Mouse (Mus musculus): ENCODE measurements around the gene Adgrl2.
A peak's percentile ranks its signal among the peaks of the same experiment; 100 is the strongest.

The Adgrl2 gene

GRCm38 (mm10) chr3:148885184-148885583 is 105.2 kb downstream of the Adgrl2 start:
- DNase-seq (ENCODE audit: low spot score in 2 of 2): no peak

DNA sequence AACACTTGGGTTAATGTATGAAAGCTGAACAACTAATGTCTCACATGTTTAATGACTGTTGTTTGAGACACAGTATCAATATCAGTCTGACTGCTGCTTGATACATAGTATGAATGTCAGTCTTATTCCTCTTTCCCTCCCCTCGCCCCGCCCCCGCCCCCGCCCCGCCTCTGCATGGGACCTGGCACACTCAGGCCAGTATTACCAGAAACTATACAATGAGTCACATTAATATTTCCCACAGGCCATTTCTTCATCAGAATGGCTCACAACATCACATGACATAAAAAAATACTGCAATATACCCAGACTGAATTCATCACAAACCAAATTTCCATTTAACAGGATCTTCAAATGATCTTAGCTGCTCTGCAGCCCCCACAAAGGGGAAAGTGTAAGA is 108.9 kb downstream of the Adgrl2 start:
- DNase-seq (ENCODE audit: low spot score in 2 of 2): no peak

DNA sequence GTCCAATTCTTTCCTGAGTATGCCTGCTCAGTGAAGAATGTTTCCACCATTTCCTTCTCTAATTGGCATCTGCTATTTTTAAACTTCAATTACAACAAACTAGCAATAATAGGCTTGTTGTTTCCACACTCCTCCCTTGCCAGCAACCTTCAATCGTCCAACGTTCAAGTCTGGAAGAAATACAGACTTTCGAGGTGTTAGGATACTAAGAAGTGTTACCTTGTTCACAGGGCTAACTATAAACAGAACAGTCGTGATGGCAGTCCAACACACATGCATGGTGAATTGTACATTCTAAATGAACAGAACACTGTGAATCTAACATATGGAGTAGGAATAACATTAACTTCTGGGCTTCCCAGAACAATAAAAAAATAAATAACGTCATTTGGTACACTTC is 117.8 kb downstream of the Adgrl2 start:
- DNase-seq (ENCODE audit: low spot score in 2 of 2): no peak

DNA sequence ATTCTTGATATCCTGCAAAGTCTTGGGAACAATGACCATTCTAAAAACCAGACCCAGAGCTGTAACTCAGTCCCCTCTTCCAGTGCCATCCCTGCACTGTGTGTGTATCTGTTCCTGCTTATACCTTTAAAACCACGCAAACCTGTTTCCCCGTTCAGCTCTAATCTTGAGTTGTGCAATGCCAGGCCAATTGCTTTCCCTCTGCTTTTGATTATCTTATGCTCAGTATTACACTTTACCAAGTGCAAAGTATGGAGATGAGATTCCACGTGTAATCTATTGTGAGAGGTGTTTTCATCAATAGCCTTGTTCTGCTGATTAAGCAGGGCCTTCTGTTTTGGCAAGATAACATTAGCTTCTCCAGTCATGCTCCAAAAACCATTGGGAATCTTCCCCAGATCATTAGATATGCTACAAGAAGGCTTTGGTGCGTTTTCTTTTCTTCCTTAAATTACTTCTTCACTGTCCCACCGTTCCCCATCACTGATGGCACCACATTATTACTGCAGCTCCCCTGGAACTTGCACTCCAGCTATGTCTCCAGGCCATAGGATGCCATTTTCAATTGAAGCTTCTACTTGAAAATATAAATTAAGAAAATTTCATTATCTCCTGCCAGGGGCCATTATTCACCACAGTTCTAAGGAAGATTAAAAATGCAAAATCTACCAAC is 118.4 kb downstream of the Adgrl2 start:
- no peak for DNase-seq (ENCODE audit: low spot score in 2 of 2)

DNA sequence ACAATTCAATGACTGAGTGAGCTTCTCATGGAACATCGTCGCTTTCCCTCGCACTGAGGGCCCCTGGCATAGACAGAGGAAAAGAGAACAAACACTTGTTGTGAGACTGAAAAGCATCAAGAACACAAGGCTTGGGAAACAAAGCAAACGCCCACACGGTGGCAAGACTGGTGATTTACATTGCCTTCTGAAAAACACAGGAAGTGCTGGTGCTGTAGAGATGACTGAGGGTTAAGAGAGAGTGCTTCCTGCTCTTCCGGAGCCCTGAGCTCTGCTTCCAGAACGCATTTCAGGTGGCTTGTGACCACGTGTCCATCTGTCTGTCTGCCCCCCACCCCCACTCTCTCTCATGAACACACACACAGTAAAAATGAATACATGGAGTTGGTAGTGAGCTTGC is 122.7 kb downstream of the Adgrl2 start:
- DNase-seq (ENCODE audit: low spot score in 2 of 2): peak; percentile 19 to 20

GRCm38 (mm10) chr3:148866633-148867032 is 123.7 kb downstream of the Adgrl2 start:
- DNase-seq (ENCODE audit: low spot score in 2 of 2): no peak

- no peak for DNase-seq (ENCODE audit: low spot score in 2 of 2)
Measured at GRCm38 (mm10) chr3:148866053-148866452, 124.3 kb downstream of the Adgrl2 start.

DNA sequence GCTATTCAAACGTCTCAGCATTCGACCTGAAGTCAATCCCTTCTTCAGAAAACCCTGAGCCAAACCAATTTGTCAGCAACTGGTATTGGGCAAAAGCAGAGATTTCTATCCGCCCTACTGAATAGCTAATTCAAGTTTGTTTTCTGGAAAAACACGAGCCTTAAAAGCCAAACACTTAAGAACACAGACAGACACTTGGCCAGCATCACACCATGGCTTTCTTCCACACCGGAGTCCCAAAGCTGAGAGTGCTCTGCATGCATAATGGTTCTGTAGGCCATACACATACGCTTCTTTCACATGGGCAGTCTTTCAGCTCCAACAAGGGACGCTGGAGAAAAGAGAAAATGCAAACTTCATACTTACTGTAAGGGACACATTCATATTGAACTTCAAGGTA is 125.1 kb downstream of the Adgrl2 start:
- DNase-seq (ENCODE audit: low spot score in 2 of 2): no peak

DNA sequence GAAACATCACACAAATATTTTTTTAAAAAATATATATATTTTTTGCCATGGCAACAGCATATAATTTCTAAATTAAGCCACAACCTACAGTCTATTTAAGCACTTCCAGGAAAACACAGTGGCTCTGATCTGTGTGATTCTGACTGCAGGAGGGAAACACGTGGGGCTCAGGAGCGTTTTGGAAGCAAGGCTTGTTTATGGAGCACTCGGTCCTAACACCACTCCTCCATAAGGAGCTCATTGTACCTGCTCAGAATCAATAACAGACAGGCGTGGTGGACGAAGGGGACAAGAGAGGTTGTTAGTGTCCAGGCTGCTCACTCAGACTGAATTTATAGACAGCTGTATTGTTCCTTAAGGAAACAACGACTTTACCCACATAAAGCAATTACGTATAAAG is 128.5 kb downstream of the Adgrl2 start:
- no peak for DNase-seq (ENCODE audit: low spot score in 2 of 2)

GRCm38 (mm10) chr3:148854306-148854910 is 135.9 kb downstream of the Adgrl2 start:
- no peak for DNase-seq (ENCODE audit: low spot score in 2 of 2)

GRCm38 (mm10) chr3:148853372-148853771 is 137.0 kb downstream of the Adgrl2 start:
- DNase-seq (ENCODE audit: low spot score in 2 of 2): no peak

GRCm38 (mm10) chr3:148852556-148852955 is 137.8 kb downstream of the Adgrl2 start:
- peak; percentile 33 to 42 for DNase-seq (ENCODE audit: low spot score in 2 of 2)

DNA sequence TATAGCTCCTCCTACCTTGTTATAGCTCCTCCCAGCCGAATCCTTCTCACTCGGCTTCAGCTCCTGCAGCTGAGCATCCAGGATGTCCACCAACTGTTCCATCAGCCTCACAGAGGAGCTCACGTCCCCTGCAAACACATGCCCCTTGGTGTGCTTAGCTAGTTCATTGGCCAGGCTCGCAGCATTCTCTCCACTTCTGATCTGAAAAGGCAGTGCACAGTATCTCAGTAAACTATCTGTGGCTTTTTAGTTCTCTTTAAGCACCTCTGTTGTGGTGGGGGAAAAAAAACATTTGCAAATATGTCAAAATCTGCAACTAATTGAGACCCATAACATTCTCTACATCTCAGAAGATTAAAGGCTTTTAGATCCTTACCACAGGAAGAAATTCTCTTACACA is 139.5 kb downstream of the Adgrl2 start:
- peak in 1 of 2 experiments; percentile 15 for DNase-seq (ENCODE audit: low spot score in 2 of 2)

DNA sequence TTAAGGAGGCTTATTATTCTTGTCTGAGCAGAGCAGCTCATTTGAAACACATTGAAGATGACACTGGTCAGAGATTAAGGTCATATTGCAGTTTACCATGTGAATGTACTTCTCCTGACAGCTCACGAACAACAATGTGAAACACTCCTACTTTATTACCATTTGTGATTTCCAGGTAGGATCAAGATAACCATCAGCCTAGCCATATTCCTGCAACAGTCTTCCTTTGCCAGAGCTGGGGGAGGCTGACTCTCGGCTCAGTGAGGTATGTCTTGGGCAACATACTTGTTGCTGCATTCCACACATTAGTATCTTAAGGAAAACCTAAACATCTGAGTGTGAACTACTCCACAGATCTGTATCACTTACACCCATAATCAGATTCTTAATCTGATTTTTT is 142.0 kb downstream of the Adgrl2 start:
- DNase-seq (ENCODE audit: low spot score in 2 of 2): no peak

- no peak for DNase-seq (ENCODE audit: low spot score in 2 of 2)
Measured at GRCm38 (mm10) chr3:148844182-148844581, 146.2 kb downstream of the Adgrl2 start.

- no peak for DNase-seq (ENCODE audit: low spot score in 2 of 2)
Measured at GRCm38 (mm10) chr3:148842533-148842932, 147.8 kb downstream of the Adgrl2 start.

DNA sequence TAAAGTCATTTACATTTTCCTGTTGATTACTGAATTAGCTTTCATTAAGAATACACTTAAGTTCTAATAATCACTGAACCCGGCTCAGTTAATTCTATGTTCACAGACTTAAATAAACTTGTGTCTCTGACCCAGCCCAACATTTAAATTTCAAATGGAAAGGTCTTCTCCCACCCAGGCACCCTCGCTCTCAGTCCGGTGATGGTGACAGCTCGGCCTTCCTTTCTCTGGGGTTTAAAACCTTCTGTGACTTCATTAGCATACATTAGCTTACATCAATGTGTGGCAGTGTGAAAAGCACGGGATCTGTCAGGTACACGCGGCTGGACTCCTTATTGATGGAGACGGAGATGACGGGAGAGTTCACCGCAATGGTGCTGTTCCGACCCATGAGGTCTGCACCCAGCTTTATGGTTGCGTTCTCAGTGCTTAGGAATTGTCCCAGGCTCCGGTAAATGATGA is 151.5 kb downstream of the Adgrl2 start:
- DNase-seq (ENCODE audit: low spot score in 2 of 2): no peak

GRCm38 (mm10) chr3:148838095-148838834 is 152.1 kb downstream of the Adgrl2 start:
- no peak for DNase-seq (ENCODE audit: low spot score in 2 of 2)

DNA sequence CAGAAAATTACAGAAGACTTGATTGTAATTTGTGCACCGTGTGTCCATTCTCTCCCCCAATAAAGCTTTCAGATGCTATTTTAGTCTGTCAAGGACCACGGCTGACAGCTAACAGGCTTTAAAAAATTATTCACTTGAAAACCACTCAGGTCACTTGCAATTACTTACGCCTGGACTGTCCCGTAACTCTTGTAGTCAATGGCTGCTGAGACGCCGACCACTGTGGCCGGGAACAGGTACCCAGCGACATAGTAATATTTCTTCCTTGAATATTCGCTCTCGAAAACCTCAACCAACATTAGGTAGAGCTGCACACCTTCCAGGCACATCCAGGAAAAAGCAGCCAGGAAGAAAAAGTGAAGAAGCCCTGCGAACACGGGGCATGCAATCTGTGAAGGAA is 155.2 kb downstream of the Adgrl2 start:
- no peak for DNase-seq (ENCODE audit: low spot score in 2 of 2)

DNA sequence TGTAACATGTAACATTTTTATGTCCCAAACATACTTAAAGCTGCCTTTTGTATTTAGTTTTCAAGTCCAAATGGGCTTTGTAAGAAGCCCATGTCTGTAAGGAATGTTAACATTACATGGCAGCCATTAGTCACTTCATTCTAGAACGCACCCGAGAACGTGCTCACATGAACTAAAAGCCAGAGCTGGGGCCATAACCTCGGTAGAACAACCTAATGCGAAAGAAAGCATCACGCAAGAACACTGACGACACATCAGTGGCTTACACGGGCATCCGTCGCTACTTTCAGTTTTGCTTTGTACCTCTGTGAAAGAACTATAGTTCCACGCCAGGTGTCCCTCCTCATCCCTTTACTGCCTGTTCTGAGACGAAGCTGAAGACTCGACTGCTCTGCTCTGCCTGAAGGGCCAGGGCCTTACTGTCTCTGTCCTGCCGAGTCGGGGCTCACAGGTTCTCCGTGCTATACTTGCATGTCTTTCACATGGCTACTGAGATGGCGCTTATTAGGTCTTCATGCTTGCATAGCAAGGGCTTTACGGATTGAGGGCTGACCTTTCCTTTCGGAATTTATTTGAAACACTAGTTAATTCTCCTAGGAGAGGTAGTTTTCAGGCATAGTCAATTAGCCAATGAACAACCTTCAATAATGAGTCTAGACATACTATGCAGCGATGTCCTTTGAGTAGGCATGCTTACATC is 157.1 kb downstream of the Adgrl2 start:
- DNase-seq (ENCODE audit: low spot score in 2 of 2): no peak

DNA sequence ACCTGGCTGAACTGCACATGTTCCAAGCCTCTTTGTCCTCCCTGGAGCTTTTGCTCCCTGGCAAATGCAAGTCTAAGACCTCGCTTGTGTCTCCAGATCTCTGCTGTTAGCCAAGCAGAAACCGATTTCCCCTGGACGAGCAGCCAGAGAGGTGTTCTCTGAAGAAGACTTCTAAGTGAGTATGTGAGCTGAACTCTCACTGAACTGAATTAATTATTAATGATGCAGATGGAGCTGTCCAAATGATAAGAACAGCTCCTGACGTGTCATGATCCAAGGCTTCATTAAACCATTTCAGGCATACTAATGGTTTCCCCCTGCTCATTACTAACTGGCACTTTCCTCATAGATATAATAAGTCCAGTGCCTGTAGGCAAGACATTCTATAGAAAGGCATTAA is 158.4 kb downstream of the Adgrl2 start:
- DNase-seq (ENCODE audit: low spot score in 2 of 2): no peak

GRCm38 (mm10) chr3:148828519-148828918 is 161.8 kb downstream of the Adgrl2 start:
- DNase-seq (ENCODE audit: low spot score in 2 of 2): no peak

Measured in thymus, postnatal 10 days (tissue).